Mouse (Mus musculus) kidney, embryonic 14.5 days (tissue): ENCODE results near the gene Aph1b. TPM values are rescaled to one million over a fixed set of nuclear protein-coding genes. Genes with fewer than 3 reads are reported as not detected.

Experiments
- ATAC-seq: fragments of 200-750 bp; cut with Nextera tagmentation; 2 replicates; pipeline ENCODE4 v1.8.0; 2017; ENCODE audit warnings: moderate number of reproducible peaks, mild to moderate bottlenecking, moderate TSS enrichment, moderate library complexity; ENCODE audit not compliant: low FRiP score, low TSS enrichment
- H3K27ac ChIP-seq: fragments of 300-500 bp; sonication (generic); 2 replicates; pipeline ENCODE4 v1.5.1; 2014; ENCODE audit warnings: low read depth, mild to moderate bottlenecking, low read length, moderate library complexity, mixed read lengths
- H3K27me3 ChIP-seq: fragments of 300-500 bp; sonication (generic); 2 replicates; pipeline ENCODE4 v1.6.1; 2014; ENCODE audit warnings: mild to moderate bottlenecking, low read length; ENCODE audit not compliant: control insufficient read depth, insufficient read depth
- H3K36me3 ChIP-seq: fragments of 300-500 bp; sonication (generic); 2 replicates; pipeline ENCODE4 v1.6.1; 2014; ENCODE audit warnings: low read length, mixed read lengths; ENCODE audit not compliant: control insufficient read depth, insufficient read depth
- H3K4me1 ChIP-seq: fragments of 300-500 bp; sonication (generic); 2 replicates; pipeline ENCODE4 v1.6.1; 2014; ENCODE audit warnings: low read length, mixed read lengths; ENCODE audit not compliant: control insufficient read depth, insufficient read depth
- H3K4me2 ChIP-seq: fragments of 300-500 bp; sonication (generic); replicated peaks from 2 replicates; pipeline ENCODE4 v1.6.1; 2014; ENCODE audit warnings: low read depth, mild to moderate bottlenecking, low read length
- H3K4me3 ChIP-seq: fragments of 300-500 bp; sonication (generic); 2 replicates; pipeline ENCODE4 v1.5.1; 2014; ENCODE audit warnings: mild to moderate bottlenecking, low read length
- H3K9ac ChIP-seq: fragments of 300-500 bp; sonication (generic); 2 replicates; pipeline ENCODE4 v1.6.1; 2014; ENCODE audit warnings: low read depth, mild to moderate bottlenecking, low read length, moderate library complexity
- H3K9me3 ChIP-seq: fragments of 300-500 bp; sonication (generic); 2 replicates; pipeline ENCODE4 v1.6.1; 2016; ENCODE audit warnings: low read length; ENCODE audit not compliant: control insufficient read depth
- WGBS: fragments of 180-500 bp; shearing (Covaris S2); extraction: QIAGEN DNeasy Blood & Tissue Kit; methylation state at CpG from one replicate; pipeline ENCODE4 v1.1.7; 2014; 5-methylcytosine and 5-hydroxymethylcytosine counted together
- polyA plus RNA-seq: library from polyadenylated mRNA; unstranded; fragments of >200 nt; fragmentation: Nextera tagmentation; extraction: Ambion mirVana; gene quantifications from 2 replicates; pipeline ENCODE4 v1.2.1, GENCODE M21; 2014

The Aph1b gene
- polyA plus RNA-seq, 1 experiment from 2014 or later: 13.8 TPM

- Histone ChIP-seq H3K9ac (no peak overlapping the region), H3K27me3 (no peaks in the 10 kb centered on the region), H3K27ac (no peak overlapping the region), H3K9me3 (no peaks in the 10 kb centered on the region), H3K4me2 (no peak overlapping the region), H3K36me3 (no peaks in the 10 kb centered on the region), H3K4me3 (no peak overlapping the region), H3K4me1 (no peaks in the 10 kb centered on the region)
- no peak for ATAC-seq
- WGBS: 89% methylated on average over 1 of the region's 1 CpGs
Observed at GRCm38 (mm10) chr9:66768721-66769120, 26.6 kb downstream of the Aph1b start.

- Histone ChIP-seq H3K4me3 (no peak overlapping the region), H3K9me3 (no peaks in the 10 kb centered on the region), H3K27me3 (no peaks in the 10 kb centered on the region), H3K9ac (no peak overlapping the region), H3K36me3 (no peaks in the 10 kb centered on the region), H3K27ac (no peak overlapping the region), H3K4me1 (no peaks in the 10 kb centered on the region), H3K4me2 (no peak overlapping the region)
- WGBS: 77% methylated on average over 1 of the region's 1 CpGs
- no peak for ATAC-seq
Observed at GRCm38 (mm10) chr9:66760991-66761390, 34.3 kb downstream of the Aph1b start.

GRCm38 (mm10) chr9:66752849-66753248 lies 42.4 kb downstream of the Aph1b start:
- WGBS: 79% methylated on average over 6 of the region's 6 CpGs
- Histone ChIP-seq H3K27ac (no peak overlapping the region), H3K9ac (no peak overlapping the region), H3K27me3 (no peaks in the 10 kb centered on the region), H3K4me3 (no peak overlapping the region), H3K36me3 (no peaks in the 10 kb centered on the region), H3K4me2 (no peak overlapping the region), H3K4me1 (no peaks in the 10 kb centered on the region), H3K9me3 (no peaks in the 10 kb centered on the region)
- no peak for ATAC-seq

GRCm38 (mm10) chr9:66748390-66748789 lies 46.9 kb downstream of the Aph1b start:
- no peak overlapping the region for H3K9ac ChIP-seq
- no peaks in the 10 kb centered on the region for H3K4me1 ChIP-seq
- 0 out of 2 replicates have a peak, but pooled peaks cover 3% of the 10 kb centered on the region for H3K27me3 ChIP-seq
- ATAC-seq: no peak
- H3K4me2 ChIP-seq: no peak overlapping the region
- H3K36me3 ChIP-seq: no peaks in the 10 kb centered on the region
- H3K9me3 ChIP-seq: no peaks in the 10 kb centered on the region
- H3K27ac ChIP-seq: no peak overlapping the region
- H3K4me3 ChIP-seq: no peak overlapping the region
- 89% methylated on average over 15 of the region's 15 CpGs for WGBS

GRCm38 (mm10) chr9:66744531-66744930 lies 50.8 kb downstream of the Aph1b start:
- H3K27ac ChIP-seq: no peak overlapping the region
- 0 out of 2 replicates have a peak, but pooled peaks cover 3% of the 10 kb centered on the region for H3K27me3 ChIP-seq
- no peak overlapping the region for H3K4me3 ChIP-seq
- no peaks in the 10 kb centered on the region for H3K36me3 ChIP-seq
- H3K4me2 ChIP-seq: no peak overlapping the region
- no peak for ATAC-seq
- H3K4me1 ChIP-seq: no peaks in the 10 kb centered on the region
- WGBS: 82% methylated on average over 2 of the region's 2 CpGs
- no peaks in the 10 kb centered on the region for H3K9me3 ChIP-seq
- H3K9ac ChIP-seq: no peak overlapping the region

- WGBS: 73% methylated on average over 7 of the region's 7 CpGs
- no peak for ATAC-seq
- Histone ChIP-seq H3K36me3 (no peaks in the 10 kb centered on the region), H3K27me3 (no peaks in the 10 kb centered on the region), H3K9ac (no peak overlapping the region), H3K4me2 (no peak overlapping the region), H3K4me1 (no peaks in the 10 kb centered on the region), H3K4me3 (no peak overlapping the region), H3K27ac (no peak overlapping the region), H3K9me3 (no peaks in the 10 kb centered on the region)
Observed at GRCm38 (mm10) chr9:66739516-66739915, 55.8 kb downstream of the Aph1b start.

GRCm38 (mm10) chr9:66736551-66736950 lies 58.7 kb downstream of the Aph1b start:
- H3K27me3 ChIP-seq: no peaks in the 10 kb centered on the region
- H3K4me1 ChIP-seq: peaks cover 12% of the 10 kb centered on the region
- no peak overlapping the region for H3K4me2 ChIP-seq
- H3K4me3 ChIP-seq: no peak overlapping the region
- WGBS: 64% methylated on average over 2 of the region's 2 CpGs
- H3K9ac ChIP-seq: no peak overlapping the region
- no peak overlapping the region for H3K27ac ChIP-seq
- H3K36me3 ChIP-seq: no peaks in the 10 kb centered on the region
- no peaks in the 10 kb centered on the region for H3K9me3 ChIP-seq
- no peak for ATAC-seq

- Histone ChIP-seq H3K9me3 (no peaks in the 10 kb centered on the region), H3K4me2 (no peak overlapping the region), H3K4me3 (no peak overlapping the region), H3K27ac (no peak overlapping the region), H3K27me3 (no peaks in the 10 kb centered on the region), H3K9ac (no peak overlapping the region), H3K4me1 (peaks cover 12% of the 10 kb centered on the region), H3K36me3 (no peaks in the 10 kb centered on the region)
- no peak for ATAC-seq
- WGBS: 60% methylated on average over 3 of the region's 3 CpGs
Observed at GRCm38 (mm10) chr9:66736016-66736415, 59.3 kb downstream of the Aph1b start.

GRCm38 (mm10) chr9:66735122-66735521 lies 60.2 kb downstream of the Aph1b start:
- ATAC-seq: no peak
- Histone ChIP-seq H3K4me2 (no peak overlapping the region), H3K9me3 (no peaks in the 10 kb centered on the region), H3K36me3 (no peaks in the 10 kb centered on the region), H3K27me3 (no peaks in the 10 kb centered on the region), H3K4me3 (no peak overlapping the region), H3K27ac (no peak overlapping the region), H3K4me1 (peaks cover 12% of the 10 kb centered on the region), H3K9ac (no peak overlapping the region)
- WGBS: 89% methylated on average over 2 of the region's 2 CpGs
